Mouse (Mus musculus) kidney, postnatal 10 days (tissue): ENCODE measurements around the gene Gm21905.

Source experiments
- DNase-seq: peaks from one replicate; pipeline ENCODE4 v3.0.0; 2021; ENCODE audit warnings: mixed read lengths

Gm21905 gene

GRCm38 (mm10) chr5:67946321-67946720, at the start of gene Gm21905:
Gm21905 (minus strand) TSS chr5:67946421.
- no peak for DNase-seq

- DNase-seq: no peak
Measured at GRCm38 (mm10) chr5:67990426-67990825, 44.2 kb upstream of the Gm21905 start.

- DNase-seq: no peak
Measured at GRCm38 (mm10) chr5:67981946-67982526, 35.8 kb upstream of the Gm21905 start.

GRCm38 (mm10) chr5:67969536-67969935, 23.3 kb upstream of the Gm21905 start:
- no peak for DNase-seq

- DNase-seq: no peak
Measured at GRCm38 (mm10) chr5:67961708-67962629, 15.7 kb upstream of the Gm21905 start.

- no peak for DNase-seq
Measured at GRCm38 (mm10) chr5:67955486-67955885, 9.3 kb upstream of the Gm21905 start.

GRCm38 (mm10) chr5:67954097-67954496, 7.9 kb upstream of the Gm21905 start:
- no peak for DNase-seq

GRCm38 (mm10) chr5:67948074-67948473, 1.9 kb upstream of the Gm21905 start:
- DNase-seq: no peak

- DNase-seq: peak; percentile 39
Measured at GRCm38 (mm10) chr5:67947006-67947405, 785 bp upstream of the Gm21905 start.

GRCm38 (mm10) chr5:67944074-67944785, 2.0 kb downstream of the Gm21905 start:
- DNase-seq: no peak

- DNase-seq: no peak
Measured at GRCm38 (mm10) chr5:67943199-67943598, 3.0 kb downstream of the Gm21905 start.

- no peak for DNase-seq
Measured at GRCm38 (mm10) chr5:67941369-67941768, 4.9 kb downstream of the Gm21905 start, which contains the start of gene Gm5108. Gm5108 (plus strand) TSS chr5:67941669.

- no peak for DNase-seq
Measured at GRCm38 (mm10) chr5:67931623-67932022, 14.6 kb downstream of the Gm21905 start.

GRCm38 (mm10) chr5:67930584-67930983, 15.6 kb downstream of the Gm21905 start:
- no peak for DNase-seq

- no peak for DNase-seq
Measured at GRCm38 (mm10) chr5:67904555-67904954, 41.7 kb downstream of the Gm21905 start.

GRCm38 (mm10) chr5:67898921-67899320, 47.3 kb downstream of the Gm21905 start:
- DNase-seq: no peak

GRCm38 (mm10) chr5:67884422-67885210, 61.6 kb downstream of the Gm21905 start:
- DNase-seq: no peak

- DNase-seq: no peak
Measured at GRCm38 (mm10) chr5:67883564-67884171, 62.6 kb downstream of the Gm21905 start.
